Mouse (Mus musculus): ENCODE results near the gene Pamr1.
A peak's percentile ranks its signal among the peaks of the same experiment; 100 is the strongest.

Gene Pamr1

GRCm38 (mm10) chr2:102549611-102550266 lies at the start of gene Pamr1:
Gene Pamr1 (plus strand): TSS chr2:102550012.
- Histone ChIP-seq H3K9me3 (ENCODE audit: low read length) (peaks cover 35% of the 10 kb centered on the region), H3K36me3 (ENCODE audit: insufficient read depth, low read length) (no peaks in the 10 kb centered on the region), H3K4me3 (replicated peaks; ENCODE audit: low read length) (peak within 1 kb of the TSS; percentile 67), H3K4me1 (replicated peaks; ENCODE audit: low read depth, low read length) (peaks cover 10% of the 10 kb centered on the region), H3K27me3 (ENCODE audit: insufficient read depth, low read length) (peaks cover 30% of the 10 kb centered on the region)
- TF ChIP-seq CTCF (conservative IDR thresholded peaks at IDR 0.05; ENCODE audit: low read length), result no peak
- no peak for TF ChIP-seq POU5F1 (IDR thresholded peaks at IDR 0.05; ENCODE audit: borderline replicate concordance, low read length)
- TF ChIP-seq NANOG (IDR thresholded peaks at IDR 0.05; ENCODE audit: borderline replicate concordance, low read length), result no peak

GRCm38 (mm10) chr2:102507633-102508032 lies 42.2 kb upstream of the Pamr1 start:
- Histone ChIP-seq H3K4me3 (replicated peaks; ENCODE audit: low read length) (no peak overlapping the region), H3K27me3 (ENCODE audit: insufficient read depth, low read length) (no peaks in the 10 kb centered on the region), H3K36me3 (ENCODE audit: insufficient read depth, low read length) (no peaks in the 10 kb centered on the region), H3K9me3 (ENCODE audit: low read length) (no peaks in the 10 kb centered on the region; the same call in 1 of the 2 replicates), H3K4me1 (replicated peaks; ENCODE audit: low read depth, low read length) (no peaks in the 10 kb centered on the region)
- TF ChIP-seq NANOG (IDR thresholded peaks at IDR 0.05; ENCODE audit: borderline replicate concordance, low read length) (no peak), CTCF (conservative IDR thresholded peaks at IDR 0.05; ENCODE audit: low read length) (no peak), POU5F1 (IDR thresholded peaks at IDR 0.05; ENCODE audit: borderline replicate concordance, low read length) (no peak)

GRCm38 (mm10) chr2:102508154-102508553 lies 41.7 kb upstream of the Pamr1 start:
- TF ChIP-seq CTCF (conservative IDR thresholded peaks at IDR 0.05; ENCODE audit: low read length), result no peak
- no peak for TF ChIP-seq POU5F1 (IDR thresholded peaks at IDR 0.05; ENCODE audit: borderline replicate concordance, low read length)
- no peak for TF ChIP-seq NANOG (IDR thresholded peaks at IDR 0.05; ENCODE audit: borderline replicate concordance, low read length)
- Histone ChIP-seq H3K4me1 (replicated peaks; ENCODE audit: low read depth, low read length) (no peaks in the 10 kb centered on the region), H3K9me3 (ENCODE audit: low read length) (peaks cover 1% of the 10 kb centered on the region; the same call in 1 of the 2 replicates)

GRCm38 (mm10) chr2:102519956-102520355 lies 29.9 kb upstream of the Pamr1 start:
- TF ChIP-seq POU5F1 (IDR thresholded peaks at IDR 0.05; ENCODE audit: borderline replicate concordance, low read length), result no peak
- no peak for TF ChIP-seq NANOG (IDR thresholded peaks at IDR 0.05; ENCODE audit: borderline replicate concordance, low read length)
- TF ChIP-seq CTCF (conservative IDR thresholded peaks at IDR 0.05; ENCODE audit: low read length), result no peak
- no peaks in the 10 kb centered on the region for H3K36me3 ChIP-seq (ENCODE audit: insufficient read depth, low read length)
- H3K4me1 ChIP-seq (replicated peaks; ENCODE audit: low read depth, low read length), result no peaks in the 10 kb centered on the region
- H3K4me3 ChIP-seq (replicated peaks; ENCODE audit: low read length), result no peak overlapping the region
- 0 out of 2 replicates have a peak, but pooled peaks cover 4% of the 10 kb centered on the region for H3K27me3 ChIP-seq (ENCODE audit: insufficient read depth, low read length)
- no peaks in the 10 kb centered on the region for H3K9me3 ChIP-seq (ENCODE audit: low read length)

More at GRCm38 (mm10) chr2:102508154-102508553, 41.7 kb upstream of the Pamr1 start:
- H3K36me3 ChIP-seq (ENCODE audit: insufficient read depth, low read length), result no peaks in the 10 kb centered on the region
- H3K27me3 ChIP-seq (ENCODE audit: insufficient read depth, low read length), result no peaks in the 10 kb centered on the region
- no peak overlapping the region for H3K4me3 ChIP-seq (replicated peaks; ENCODE audit: low read length)

GRCm38 (mm10) chr2:102527563-102527962 lies 22.2 kb upstream of the Pamr1 start:
- no peak overlapping the region for H3K4me3 ChIP-seq (replicated peaks; ENCODE audit: low read length)
- H3K36me3 ChIP-seq (ENCODE audit: insufficient read depth, low read length), result no peaks in the 10 kb centered on the region
- TF ChIP-seq POU5F1 (IDR thresholded peaks at IDR 0.05; ENCODE audit: borderline replicate concordance, low read length) (no peak), CTCF (conservative IDR thresholded peaks at IDR 0.05; ENCODE audit: low read length) (no peak), NANOG (IDR thresholded peaks at IDR 0.05; ENCODE audit: borderline replicate concordance, low read length) (no peak)
- no peaks in the 10 kb centered on the region for H3K4me1 ChIP-seq (replicated peaks; ENCODE audit: low read depth, low read length)
- no peaks in the 10 kb centered on the region; the same call in 1 of the 2 replicates for H3K27me3 ChIP-seq (ENCODE audit: insufficient read depth, low read length)
- no peaks in the 10 kb centered on the region for H3K9me3 ChIP-seq (ENCODE audit: low read length)

GRCm38 (mm10) chr2:102533437-102533836 lies 16.4 kb upstream of the Pamr1 start:
- TF ChIP-seq NANOG (IDR thresholded peaks at IDR 0.05; ENCODE audit: borderline replicate concordance, low read length) (no peak), CTCF (conservative IDR thresholded peaks at IDR 0.05; ENCODE audit: low read length) (no peak), POU5F1 (IDR thresholded peaks at IDR 0.05; ENCODE audit: borderline replicate concordance, low read length) (no peak)
- no peaks in the 10 kb centered on the region; the same call in 1 of the 2 replicates for H3K27me3 ChIP-seq (ENCODE audit: insufficient read depth, low read length)
- 0 out of 2 replicates have a peak, but pooled peaks cover 3% of the 10 kb centered on the region for H3K9me3 ChIP-seq (ENCODE audit: low read length)
- no peaks in the 10 kb centered on the region for H3K4me1 ChIP-seq (replicated peaks; ENCODE audit: low read depth, low read length)
- H3K4me3 ChIP-seq (replicated peaks; ENCODE audit: low read length), result no peak overlapping the region
- H3K36me3 ChIP-seq (ENCODE audit: insufficient read depth, low read length), result no peaks in the 10 kb centered on the region

GRCm38 (mm10) chr2:102536766-102537165 lies 13.0 kb upstream of the Pamr1 start:
- H3K9me3 ChIP-seq (ENCODE audit: low read length), result 0 out of 2 replicates have a peak, but pooled peaks cover 3% of the 10 kb centered on the region
- no peak overlapping the region for H3K4me3 ChIP-seq (replicated peaks; ENCODE audit: low read length)
- H3K27me3 ChIP-seq (ENCODE audit: insufficient read depth, low read length), result no peaks in the 10 kb centered on the region
- H3K36me3 ChIP-seq (ENCODE audit: insufficient read depth, low read length), result no peaks in the 10 kb centered on the region
- no peaks in the 10 kb centered on the region for H3K4me1 ChIP-seq (replicated peaks; ENCODE audit: low read depth, low read length)
- no peak for TF ChIP-seq POU5F1 (IDR thresholded peaks at IDR 0.05; ENCODE audit: borderline replicate concordance, low read length)
- no peak for TF ChIP-seq CTCF (conservative IDR thresholded peaks at IDR 0.05; ENCODE audit: low read length)
- TF ChIP-seq NANOG (IDR thresholded peaks at IDR 0.05; ENCODE audit: borderline replicate concordance, low read length), result no peak

GRCm38 (mm10) chr2:102540438-102541230 lies 9.2 kb upstream of the Pamr1 start:
- Histone ChIP-seq H3K27me3 (ENCODE audit: insufficient read depth, low read length) (no peaks in the 10 kb centered on the region), H3K4me3 (replicated peaks; ENCODE audit: low read length) (no peak overlapping the region), H3K36me3 (ENCODE audit: insufficient read depth, low read length) (no peaks in the 10 kb centered on the region), H3K4me1 (replicated peaks; ENCODE audit: low read depth, low read length) (peaks cover 10% of the 10 kb centered on the region), H3K9me3 (ENCODE audit: low read length) (0 out of 2 replicates have a peak, but pooled peaks cover 3% of the 10 kb centered on the region)
- TF ChIP-seq NANOG (IDR thresholded peaks at IDR 0.05; ENCODE audit: borderline replicate concordance, low read length), result no peak
- no peak for TF ChIP-seq POU5F1 (IDR thresholded peaks at IDR 0.05; ENCODE audit: borderline replicate concordance, low read length)
- no peak for TF ChIP-seq CTCF (conservative IDR thresholded peaks at IDR 0.05; ENCODE audit: low read length)
